Mouse (Mus musculus): ENCODE results near the gene Nf2. TPM values are rescaled to one million over a fixed set of nuclear protein-coding genes. Genes with fewer than 3 reads are reported as not detected.

Nf2 gene
- polyA plus RNA-seq, 1 experiment from 2014 or later: 47.6 TPM

- Histone ChIP-seq H3K4me3 (ENCODE audit: low read depth, low read length) (peak overlapping the region; percentile 40), H3K27ac (replicated peaks; ENCODE audit: low read depth, low read length) (no peak overlapping the region), H3K36me3 (ENCODE audit: control insufficient read depth, insufficient read depth, low read length) (no peaks in the 10 kb centered on the region), H3K9me3 (ENCODE audit: control insufficient read depth, low read length) (no peaks in the 10 kb centered on the region), H3K4me2 (ENCODE audit: low read depth, severe bottlenecking) (peak overlapping the region; percentile 91), H3K9ac (ENCODE audit: low read length) (no peak overlapping the region), H3K27me3 (ENCODE audit: control insufficient read depth, insufficient read depth, low read length) (peaks cover 74% of the 10 kb centered on the region), H3K4me1 (ENCODE audit: control insufficient read depth, insufficient read depth, low read length) (peaks cover 13% of the 10 kb centered on the region)
- no peak for ATAC-seq (ENCODE audit: insufficient number of reproducible peaks, low FRiP score, low TSS enrichment, low read depth)
- peak; percentile 41 for DNase-seq (ENCODE audit: low spot score)
- WGBS: under 1% methylated on average over 39 of the region's 39 CpGs
These were observed 103.4 kb downstream of the Nf2 start for GRCm38 (mm10) chr11:4745969-4746368.

GRCm38 (mm10) chr11:4744691-4745090, 104.6 kb downstream of the Nf2 start:
- Histone ChIP-seq H3K27me3 (ENCODE audit: control insufficient read depth, insufficient read depth, low read length) (peaks cover 69% of the 10 kb centered on the region), H3K9me3 (ENCODE audit: control insufficient read depth, low read length) (no peaks in the 10 kb centered on the region), H3K4me2 (ENCODE audit: low read depth, severe bottlenecking) (no peak overlapping the region), H3K9ac (ENCODE audit: low read length) (no peak overlapping the region), H3K36me3 (ENCODE audit: control insufficient read depth, insufficient read depth, low read length) (no peaks in the 10 kb centered on the region), H3K27ac (replicated peaks; ENCODE audit: low read depth, low read length) (no peak overlapping the region), H3K4me3 (ENCODE audit: low read depth, low read length) (no peak overlapping the region), H3K4me1 (ENCODE audit: control insufficient read depth, insufficient read depth, low read length) (peaks cover 13% of the 10 kb centered on the region)
- DNase-seq (ENCODE audit: low spot score): no peak
- no peak for ATAC-seq (ENCODE audit: insufficient number of reproducible peaks, low FRiP score, low TSS enrichment, low read depth)
- 67% methylated on average over 6 of the region's 6 CpGs for WGBS

- peaks cover 31% of the 10 kb centered on the region for H3K27me3 ChIP-seq (ENCODE audit: control insufficient read depth, insufficient read depth, low read length)
- H3K27ac ChIP-seq (replicated peaks; ENCODE audit: low read depth, low read length): no peak overlapping the region
- H3K4me2 ChIP-seq (ENCODE audit: low read depth, severe bottlenecking): no peak overlapping the region
- peaks cover 2% of the 10 kb centered on the region; the same call in 1 of the 2 replicates for H3K36me3 ChIP-seq (ENCODE audit: control insufficient read depth, insufficient read depth, low read length)
- no peak overlapping the region for H3K9ac ChIP-seq (ENCODE audit: low read length)
- H3K9me3 ChIP-seq (ENCODE audit: control insufficient read depth, low read length): no peaks in the 10 kb centered on the region
- no peak overlapping the region for H3K4me3 ChIP-seq (ENCODE audit: low read depth, low read length)
- ATAC-seq (ENCODE audit: insufficient number of reproducible peaks, low FRiP score, low TSS enrichment, low read depth) (no peak), DNase-seq (ENCODE audit: low spot score) (no peak)
- 56% methylated on average over 5 of the region's 5 CpGs for WGBS
- H3K4me1 ChIP-seq (ENCODE audit: control insufficient read depth, insufficient read depth, low read length): peaks cover under 1% of the 10 kb centered on the region; the same call in 1 of the 2 replicates
These were observed 108.6 kb downstream of the Nf2 start for GRCm38 (mm10) chr11:4740785-4741184.

GRCm38 (mm10) chr11:4738719-4739118, 110.6 kb downstream of the Nf2 start:
- no peak overlapping the region for H3K4me2 ChIP-seq (ENCODE audit: low read depth, severe bottlenecking)
- DNase-seq (ENCODE audit: low spot score): no peak
- no peak overlapping the region for H3K4me3 ChIP-seq (ENCODE audit: low read depth, low read length)
- H3K9me3 ChIP-seq (ENCODE audit: control insufficient read depth, low read length): no peaks in the 10 kb centered on the region
- 0 out of 2 replicates have a peak, but pooled peaks cover 2% of the 10 kb centered on the region for H3K4me1 ChIP-seq (ENCODE audit: control insufficient read depth, insufficient read depth, low read length)
- no peak for ATAC-seq (ENCODE audit: insufficient number of reproducible peaks, low FRiP score, low TSS enrichment, low read depth)
- H3K27me3 ChIP-seq (ENCODE audit: control insufficient read depth, insufficient read depth, low read length): peaks cover 11% of the 10 kb centered on the region
- 95% methylated on average over 16 of the region's 16 CpGs for WGBS
- H3K9ac ChIP-seq (ENCODE audit: low read length): no peak overlapping the region
- peaks cover 2% of the 10 kb centered on the region; the same call in 1 of the 2 replicates for H3K36me3 ChIP-seq (ENCODE audit: control insufficient read depth, insufficient read depth, low read length)
- no peak overlapping the region for H3K27ac ChIP-seq (replicated peaks; ENCODE audit: low read depth, low read length)

- 87% methylated on average over 10 of the region's 10 CpGs for WGBS
- no peak for DNase-seq (ENCODE audit: low spot score)
These were observed 111.7 kb downstream of the Nf2 start for GRCm38 (mm10) chr11:4737682-4738081.

GRCm38 (mm10) chr11:4736355-4736754, 113.0 kb downstream of the Nf2 start:
- H3K27ac ChIP-seq (replicated peaks; ENCODE audit: low read depth, low read length): no peak overlapping the region
- H3K4me1 ChIP-seq (ENCODE audit: control insufficient read depth, insufficient read depth, low read length): 0 out of 2 replicates have a peak, but pooled peaks cover 2% of the 10 kb centered on the region
- H3K9me3 ChIP-seq (ENCODE audit: control insufficient read depth, low read length): no peaks in the 10 kb centered on the region
- H3K4me2 ChIP-seq (ENCODE audit: low read depth, severe bottlenecking): no peak overlapping the region
- WGBS: 47% methylated on average over 6 of the region's 6 CpGs
- no peak for DNase-seq (ENCODE audit: low spot score)
- peaks cover 2% of the 10 kb centered on the region; the same call in 1 of the 2 replicates for H3K36me3 ChIP-seq (ENCODE audit: control insufficient read depth, insufficient read depth, low read length)
- no peaks in the 10 kb centered on the region for H3K27me3 ChIP-seq (ENCODE audit: control insufficient read depth, insufficient read depth, low read length)
- ATAC-seq (ENCODE audit: insufficient number of reproducible peaks, low FRiP score, low TSS enrichment, low read depth): 0 out of 2 replicates have a peak, but pooled peaks have one; percentile 6
- no peak overlapping the region for H3K9ac ChIP-seq (ENCODE audit: low read length)
- no peak overlapping the region for H3K4me3 ChIP-seq (ENCODE audit: low read depth, low read length)

More at GRCm38 (mm10) chr11:4737682-4738081, 111.7 kb downstream of the Nf2 start:
- no peak overlapping the region for H3K9ac ChIP-seq (ENCODE audit: low read length)
- H3K4me1 ChIP-seq (ENCODE audit: control insufficient read depth, insufficient read depth, low read length): 0 out of 2 replicates have a peak, but pooled peaks cover 2% of the 10 kb centered on the region
- no peaks in the 10 kb centered on the region for H3K9me3 ChIP-seq (ENCODE audit: control insufficient read depth, low read length)
- peaks cover 4% of the 10 kb centered on the region; the same call in 1 of the 2 replicates for H3K27me3 ChIP-seq (ENCODE audit: control insufficient read depth, insufficient read depth, low read length)
- no peak for ATAC-seq (ENCODE audit: insufficient number of reproducible peaks, low FRiP score, low TSS enrichment, low read depth)
- no peak overlapping the region for H3K4me2 ChIP-seq (ENCODE audit: low read depth, severe bottlenecking)
- no peak overlapping the region for H3K4me3 ChIP-seq (ENCODE audit: low read depth, low read length)
- H3K36me3 ChIP-seq (ENCODE audit: control insufficient read depth, insufficient read depth, low read length): peaks cover 2% of the 10 kb centered on the region; the same call in 1 of the 2 replicates
- H3K27ac ChIP-seq (replicated peaks; ENCODE audit: low read depth, low read length): no peak overlapping the region

GRCm38 (mm10) chr11:4734179-4734578, 115.2 kb downstream of the Nf2 start:
- Histone ChIP-seq H3K9me3 (ENCODE audit: control insufficient read depth, low read length) (no peaks in the 10 kb centered on the region), H3K27ac (replicated peaks; ENCODE audit: low read depth, low read length) (no peak overlapping the region)
- WGBS: 38% methylated on average over 12 of the region's 12 CpGs

GRCm38 (mm10) chr11:4731781-4732180, 117.6 kb downstream of the Nf2 start:
- no peak for DNase-seq (ENCODE audit: low spot score)
- H3K27me3 ChIP-seq (ENCODE audit: control insufficient read depth, insufficient read depth, low read length): no peaks in the 10 kb centered on the region
- H3K4me3 ChIP-seq (ENCODE audit: low read depth, low read length): no peak overlapping the region
- no peak for ATAC-seq (ENCODE audit: insufficient number of reproducible peaks, low FRiP score, low TSS enrichment, low read depth)
- no peaks in the 10 kb centered on the region for H3K9me3 ChIP-seq (ENCODE audit: control insufficient read depth, low read length)
- whole genome bisulfite sequencing: 61% methylated on average over 7 of the region's 7 CpGs
- no peak overlapping the region for H3K9ac ChIP-seq (ENCODE audit: low read length)
- H3K36me3 ChIP-seq (ENCODE audit: control insufficient read depth, insufficient read depth, low read length): no peaks in the 10 kb centered on the region
- H3K4me2 ChIP-seq (ENCODE audit: low read depth, severe bottlenecking): no peak overlapping the region
- no peak overlapping the region for H3K27ac ChIP-seq (replicated peaks; ENCODE audit: low read depth, low read length)
- 0 out of 2 replicates have a peak, but pooled peaks cover 2% of the 10 kb centered on the region for H3K4me1 ChIP-seq (ENCODE audit: control insufficient read depth, insufficient read depth, low read length)

More at GRCm38 (mm10) chr11:4734179-4734578, 115.2 kb downstream of the Nf2 start:
- no peak for ATAC-seq (ENCODE audit: insufficient number of reproducible peaks, low FRiP score, low TSS enrichment, low read depth)
- Histone ChIP-seq H3K27me3 (ENCODE audit: control insufficient read depth, insufficient read depth, low read length) (no peaks in the 10 kb centered on the region), H3K9ac (ENCODE audit: low read length) (no peak overlapping the region), H3K36me3 (ENCODE audit: control insufficient read depth, insufficient read depth, low read length) (peaks cover 2% of the 10 kb centered on the region; the same call in 1 of the 2 replicates), H3K4me2 (ENCODE audit: low read depth, severe bottlenecking) (no peak overlapping the region), H3K4me1 (ENCODE audit: control insufficient read depth, insufficient read depth, low read length) (0 out of 2 replicates have a peak, but pooled peaks cover 2% of the 10 kb centered on the region), H3K4me3 (ENCODE audit: low read depth, low read length) (no peak overlapping the region)
- peak; percentile 45 for DNase-seq (ENCODE audit: low spot score)

GRCm38 (mm10) chr11:4730913-4731312, 118.4 kb downstream of the Nf2 start:
- ATAC-seq (ENCODE audit: insufficient number of reproducible peaks, low FRiP score, low TSS enrichment, low read depth) (no peak), DNase-seq (ENCODE audit: low spot score) (no peak)
- Histone ChIP-seq H3K9ac (ENCODE audit: low read length) (no peak overlapping the region), H3K4me1 (ENCODE audit: control insufficient read depth, insufficient read depth, low read length) (0 out of 2 replicates have a peak, but pooled peaks cover 2% of the 10 kb centered on the region), H3K36me3 (ENCODE audit: control insufficient read depth, insufficient read depth, low read length) (no peaks in the 10 kb centered on the region), H3K27me3 (ENCODE audit: control insufficient read depth, insufficient read depth, low read length) (no peaks in the 10 kb centered on the region), H3K9me3 (ENCODE audit: control insufficient read depth, low read length) (no peaks in the 10 kb centered on the region), H3K4me2 (ENCODE audit: low read depth, severe bottlenecking) (no peak overlapping the region), H3K4me3 (ENCODE audit: low read depth, low read length) (no peak overlapping the region), H3K27ac (replicated peaks; ENCODE audit: low read depth, low read length) (no peak overlapping the region)
- 71% methylated on average over 5 of the region's 5 CpGs for WGBS

Data from limb, embryonic 11.5 days (tissue).